Mouse (Mus musculus) erythroblast, embryonic 14.5 days (primary cell): ENCODE data around the gene Ncbp3.

Experiments
- GATA1 ChIP-seq: IDR thresholded peaks from 2 replicates; pipeline ENCODE4 v1.6.1; 2012; ENCODE audit warnings: low read length, inconsistent platforms, mixed read lengths
- TAL1 ChIP-seq: IDR thresholded peaks from 3 replicates; pipeline ENCODE4 v1.6.1; 2012; ENCODE audit warnings: low read length, inconsistent platforms, mixed read lengths

- TF ChIP-seq GATA1 (no peak), TAL1 (no peak)
Measured at GRCm38 (mm10) chr11:73013981-73014380, 33.6 kb upstream of the Ncbp3 start.
